Mouse (Mus musculus) small intestine, adult 2 months (tissue): ENCODE measurements around the gene Cib1.

Experiments used
- CTCF ChIP-seq: fragments of 200-500 bp; IDR thresholded peaks from 2 replicates; pipeline ENCODE4 v1.5.1; 2012; ENCODE audit warnings: low read depth, mild to moderate bottlenecking, control low read depth, inconsistent platforms, low read length, moderate library complexity, mixed read lengths; ENCODE audit not compliant: insufficient replicate concordance, insufficient read length; ENCODE audit errors: extremely low read depth
- POLR2A ChIP-seq: fragments of 200-500 bp; IDR thresholded peaks from 2 replicates; pipeline ENCODE4 v1.6.1; 2012; ENCODE audit warnings: low read depth, mild to moderate bottlenecking, control low read depth, inconsistent platforms, low read length, moderate library complexity

- no peak for TF ChIP-seq CTCF
- no peak for TF ChIP-seq POLR2A
Measured at GRCm38 (mm10) chr7:80269751-80270255, 37.2 kb upstream of the Cib1 start.
